Mouse (Mus musculus) spleen, adult 18-20 months (tissue): ENCODE data around the gene H13.
"Not testable (repeated sequence)": the region's sequence is repeated elsewhere in the genome, so short reads cannot be mapped to it uniquely, and the experiment has no call there.

Source experiments
- DNase-seq, 2 experiments: peaks; one replicate each; pipeline ENCODE4 v3.0.0; 2022; ENCODE audit warnings: mixed read lengths in 2 of 2

Gene H13

GRCm38 (mm10) chr2:152666191-152666590, 3.1 kb upstream of the H13 start:
- not testable (repeated sequence) for DNase-seq

DNA sequence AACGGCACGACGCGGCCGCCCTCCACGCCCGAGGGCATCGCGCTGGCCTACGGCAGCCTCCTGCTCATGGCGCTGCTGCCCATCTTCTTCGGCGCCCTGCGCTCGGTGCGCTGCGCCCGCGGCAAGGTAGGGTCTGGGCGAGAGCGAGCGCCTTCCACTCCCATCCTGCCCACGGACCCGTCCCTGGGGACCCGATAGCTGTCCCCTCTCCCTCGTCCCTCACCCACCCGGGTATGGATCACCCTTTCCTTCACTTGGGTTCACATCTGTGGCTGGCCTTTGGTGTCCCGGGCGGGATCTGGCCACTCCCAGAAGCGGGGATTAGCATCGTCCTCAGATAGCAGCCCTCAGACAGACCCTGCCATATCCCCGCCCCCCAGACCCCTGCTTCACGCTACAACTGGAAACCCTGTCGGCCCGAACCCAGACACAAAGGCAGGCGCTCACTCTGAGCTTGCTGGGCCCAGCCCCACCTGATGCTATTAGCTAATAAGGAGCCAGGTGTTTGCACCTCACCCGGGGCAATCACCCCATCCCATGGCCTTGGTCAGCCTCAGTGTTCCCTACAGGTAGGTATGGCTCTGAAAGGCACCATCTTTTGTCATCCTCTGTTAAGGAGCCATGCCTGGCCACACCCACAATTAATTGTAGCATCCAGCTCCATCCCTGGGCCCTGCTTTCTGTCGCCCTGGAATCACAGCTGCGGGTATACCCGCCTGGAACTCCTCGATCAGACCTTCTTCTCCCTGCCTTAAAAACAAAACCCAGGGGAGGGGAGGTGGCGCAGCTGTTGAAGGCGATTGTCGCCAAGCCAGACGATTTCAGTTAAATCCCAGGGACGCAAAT, 601 bp downstream of the H13 start:
- DNase-seq: no peak

DNA sequence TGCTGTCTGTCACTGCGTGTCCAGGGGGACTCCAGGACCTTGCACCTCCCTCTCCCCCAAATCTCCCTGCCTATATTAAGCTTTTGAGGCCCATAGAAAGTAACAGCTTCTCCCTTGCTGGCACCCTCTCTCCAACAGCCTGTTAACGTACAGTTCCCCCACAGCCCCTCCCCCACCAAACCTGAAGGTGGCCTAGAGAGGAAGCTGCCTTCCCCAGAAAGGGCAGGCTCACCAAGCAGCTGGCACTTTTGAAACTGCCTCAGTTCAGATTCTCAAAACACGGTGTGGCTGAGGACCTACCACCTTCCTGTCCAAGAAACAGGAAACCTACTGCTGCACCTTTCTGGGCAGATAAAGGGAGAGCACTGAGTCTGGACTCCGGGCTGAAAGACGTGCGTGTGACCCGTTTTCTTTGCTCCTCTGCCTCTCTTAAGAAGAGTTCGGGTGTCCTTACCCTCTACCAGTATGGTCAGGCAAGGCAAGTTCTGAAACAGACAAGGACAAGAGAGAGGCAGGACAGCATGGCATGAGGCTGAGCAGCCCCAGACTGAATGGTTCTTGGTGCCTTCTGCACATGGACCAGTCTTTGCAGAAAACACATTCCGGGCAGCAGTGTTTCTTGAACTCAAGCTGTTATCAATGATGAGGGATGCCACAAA, 1.9 kb downstream of the H13 start:
- DNase-seq: peak; percentile 60 to 69

GRCm38 (mm10) chr2:152671642-152671999, 2.4 kb downstream of the H13 start:
- DNase-seq: peak in 1 of 2 experiments; percentile 55

DNA sequence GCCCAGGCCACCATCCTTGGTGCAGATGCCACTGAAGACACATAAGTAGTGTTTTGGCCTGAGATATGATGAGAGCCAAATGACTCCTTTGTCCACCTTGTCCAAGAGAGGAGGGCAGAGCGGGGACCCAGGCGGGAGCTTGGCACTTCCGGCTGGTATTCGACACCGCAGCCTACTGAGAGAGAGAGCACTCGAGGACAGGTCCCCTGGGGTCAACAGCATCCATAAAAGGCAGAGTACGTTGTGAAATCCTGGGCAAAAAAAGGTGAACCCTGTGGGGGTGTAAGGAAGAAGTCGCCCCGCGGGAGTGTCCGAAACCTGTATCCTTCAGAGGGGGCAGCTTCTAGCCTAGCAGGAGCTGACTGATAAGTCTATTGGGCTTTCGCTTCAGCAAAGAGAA, 2.9 kb downstream of the H13 start:
- no peak for DNase-seq

DNA sequence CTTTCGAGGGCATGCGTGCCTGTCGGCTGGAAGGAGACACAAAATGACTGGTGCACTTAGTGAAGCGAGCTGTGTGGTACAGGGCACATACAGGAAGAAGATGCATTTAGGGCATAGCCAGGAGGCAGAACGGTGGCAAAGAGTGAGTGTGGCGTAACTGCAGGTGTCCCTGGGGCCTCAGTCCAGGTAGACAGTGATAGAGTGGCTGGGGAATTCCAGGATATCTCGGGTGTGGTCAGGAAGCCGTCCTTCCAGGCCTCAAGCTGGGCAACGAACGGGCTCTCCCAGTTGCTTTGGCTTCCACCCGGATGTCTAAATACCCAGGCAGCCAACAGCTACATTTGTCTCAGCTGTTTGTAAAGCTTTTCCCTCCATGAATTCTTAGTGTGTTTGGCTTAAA, 4.9 kb downstream of the H13 start:
- no peak for DNase-seq

DNA sequence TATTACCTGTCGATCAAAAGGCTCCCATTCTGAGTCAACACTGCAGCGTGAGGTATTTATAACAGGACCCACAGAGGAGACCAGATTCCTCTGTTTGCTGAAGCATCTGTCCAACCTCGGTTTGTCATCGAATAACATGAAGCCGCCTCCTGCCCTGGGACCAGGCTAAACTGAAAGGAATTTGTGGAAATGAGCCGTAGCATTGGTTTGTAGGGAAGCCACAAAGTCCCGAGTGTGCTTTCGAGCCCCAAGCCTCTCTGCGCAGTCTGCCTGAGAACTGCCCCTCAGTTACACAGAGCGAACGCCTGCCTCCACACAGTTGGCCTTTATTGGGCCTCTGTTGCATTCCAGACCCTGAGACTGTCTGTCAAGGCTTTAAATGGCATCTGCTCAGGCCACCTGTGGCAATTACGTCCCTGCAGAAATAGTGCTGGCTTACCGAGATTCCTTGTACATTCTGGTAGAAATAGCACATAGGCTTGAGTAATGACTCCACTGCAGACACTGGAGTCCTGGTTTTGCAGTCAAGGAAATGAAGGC, 6.1 kb downstream of the H13 start:
- no peak for DNase-seq

GRCm38 (mm10) chr2:152678302-152678701, 9.0 kb downstream of the H13 start:
- DNase-seq: no peak

DNA sequence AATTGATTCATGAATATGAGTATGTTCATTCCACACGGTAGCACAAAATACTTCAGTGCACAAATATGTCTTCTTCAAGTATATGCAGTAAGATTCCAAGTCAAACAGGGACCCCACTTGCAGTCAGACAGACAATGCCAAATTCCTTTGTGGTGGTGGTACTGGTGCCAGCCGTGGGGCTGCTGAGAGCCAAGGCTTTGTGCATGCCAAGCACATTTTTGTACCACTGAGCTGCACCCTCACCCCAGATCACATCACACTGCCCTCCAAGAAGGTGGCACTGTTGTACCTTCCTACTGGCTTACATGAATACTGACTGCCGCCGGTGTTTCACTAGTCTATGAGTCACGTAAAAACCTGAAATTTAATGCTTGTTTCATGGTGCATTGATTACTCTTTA, 9.7 kb downstream of the H13 start:
- DNase-seq: no peak

DNA sequence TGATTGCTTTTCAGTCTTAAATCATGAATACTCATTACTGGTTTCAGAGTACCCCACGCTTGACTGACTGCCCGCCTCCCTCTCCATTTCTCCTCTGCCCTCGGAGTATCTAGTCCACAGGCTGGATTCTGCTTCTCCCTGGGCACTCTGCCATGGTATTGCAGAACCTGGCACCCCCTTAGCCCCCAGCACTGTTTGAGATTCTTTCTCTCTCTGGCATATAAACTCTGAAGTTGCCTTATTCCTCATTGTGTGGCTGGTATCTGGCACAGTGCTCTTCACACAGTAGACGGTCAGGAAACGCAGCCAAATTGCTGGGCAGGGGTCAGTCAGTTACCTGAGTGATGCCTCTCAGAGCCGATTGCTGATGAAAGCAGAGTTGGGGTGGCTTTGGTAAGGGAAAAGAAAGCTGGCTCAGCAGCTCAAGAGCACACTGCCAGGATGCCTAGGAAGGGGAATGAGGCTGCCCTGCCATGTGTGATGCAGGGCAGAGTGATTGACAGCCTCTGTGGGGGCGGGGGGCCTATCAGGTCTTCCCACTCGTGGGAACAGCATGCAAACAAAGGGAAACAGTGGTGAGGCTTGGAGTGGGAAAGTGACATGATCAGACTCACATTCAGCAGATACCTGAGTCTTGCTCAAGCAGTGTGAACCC, 10.6 kb downstream of the H13 start:
- no peak for DNase-seq

DNA sequence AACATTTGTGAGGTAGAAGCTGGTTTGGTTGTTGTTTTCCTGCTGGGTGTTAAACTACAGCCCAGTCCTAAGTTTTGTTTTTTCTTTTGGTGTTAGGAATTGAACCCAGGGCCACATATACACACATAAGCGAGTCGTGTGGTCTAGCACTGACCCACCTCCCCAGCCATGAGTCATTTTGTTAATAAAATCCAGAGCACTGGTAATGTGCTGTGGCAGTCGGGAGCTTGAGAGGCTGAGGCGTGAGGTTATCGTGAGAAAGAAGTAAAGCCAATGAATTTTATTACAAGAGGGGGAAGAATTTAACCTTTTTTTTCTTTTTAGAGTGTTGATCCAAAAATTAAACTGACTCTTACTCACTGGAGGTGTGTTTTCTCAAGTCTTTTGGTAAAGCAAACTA, 13.8 kb downstream of the H13 start:
- DNase-seq: no peak

DNA sequence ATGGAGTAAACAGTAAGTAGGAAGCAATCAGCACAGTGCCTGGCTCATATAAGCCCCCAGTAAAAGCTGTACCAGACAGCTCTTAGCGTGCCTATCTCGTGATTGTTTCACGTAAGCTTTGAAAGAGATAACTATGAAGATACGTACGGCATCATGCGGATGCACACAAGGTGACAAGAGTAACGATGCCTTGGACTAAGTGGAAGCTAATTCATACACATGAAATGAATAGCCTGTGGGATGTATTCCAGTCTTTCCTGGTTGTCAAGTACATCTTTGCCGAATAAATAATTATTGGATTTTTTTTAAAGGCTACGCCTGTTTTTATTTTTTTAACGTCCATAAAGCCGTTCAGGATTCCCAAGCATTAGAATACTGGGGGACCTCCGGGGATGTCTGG, 17.1 kb downstream of the H13 start:
- DNase-seq: no peak

DNA sequence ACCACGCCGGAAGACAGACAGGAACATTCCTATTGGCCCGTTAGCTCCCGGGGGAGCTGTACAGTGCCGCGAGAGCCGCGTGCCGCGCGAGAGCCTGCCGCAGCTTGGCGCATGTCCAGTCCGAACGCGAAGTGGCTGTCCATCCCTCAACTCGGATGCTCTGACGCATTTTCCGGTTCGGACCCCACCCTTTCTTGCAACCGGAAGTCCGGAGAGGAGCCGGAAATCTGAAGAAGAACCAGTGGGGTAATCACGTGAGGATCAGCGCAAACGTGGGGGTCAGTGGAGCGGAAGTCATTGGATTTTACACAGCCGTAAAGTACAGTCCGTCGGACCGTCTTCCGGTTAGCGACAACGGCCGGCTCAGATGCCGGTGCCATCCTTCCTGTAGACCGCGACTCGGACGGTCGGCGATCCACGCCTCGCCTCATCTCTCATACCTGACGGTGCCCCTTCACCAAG, 17.6 kb downstream of the H13 start, which contains the start of gene Mcts2:
Gene Mcts2, plus strand, starts transcription at position 230 of the 462 bp plus-strand sequence.
- peak in 1 of 2 experiments; percentile 32 for DNase-seq

- DNase-seq: no peak
These were observed 22.4 kb downstream of the H13 start for GRCm38 (mm10) chr2:152691564-152692217.

GRCm38 (mm10) chr2:152693233-152693632, 24.0 kb downstream of the H13 start:
- DNase-seq: peak in 1 of 2 experiments; percentile 58

GRCm38 (mm10) chr2:152693735-152694134, 24.5 kb downstream of the H13 start:
- DNase-seq: no peak

GRCm38 (mm10) chr2:152694708-152695107, 25.4 kb downstream of the H13 start:
- DNase-seq: no peak

GRCm38 (mm10) chr2:152696016-152696415, 26.8 kb downstream of the H13 start:
- DNase-seq: no peak

GRCm38 (mm10) chr2:152696476-152697164, 27.4 kb downstream of the H13 start:
- DNase-seq: peak; percentile 66 to 86

GRCm38 (mm10) chr2:152700138-152700537, 30.9 kb downstream of the H13 start:
- no peak for DNase-seq

GRCm38 (mm10) chr2:152700725-152701124, 31.5 kb downstream of the H13 start:
- DNase-seq: no peak

DNA sequence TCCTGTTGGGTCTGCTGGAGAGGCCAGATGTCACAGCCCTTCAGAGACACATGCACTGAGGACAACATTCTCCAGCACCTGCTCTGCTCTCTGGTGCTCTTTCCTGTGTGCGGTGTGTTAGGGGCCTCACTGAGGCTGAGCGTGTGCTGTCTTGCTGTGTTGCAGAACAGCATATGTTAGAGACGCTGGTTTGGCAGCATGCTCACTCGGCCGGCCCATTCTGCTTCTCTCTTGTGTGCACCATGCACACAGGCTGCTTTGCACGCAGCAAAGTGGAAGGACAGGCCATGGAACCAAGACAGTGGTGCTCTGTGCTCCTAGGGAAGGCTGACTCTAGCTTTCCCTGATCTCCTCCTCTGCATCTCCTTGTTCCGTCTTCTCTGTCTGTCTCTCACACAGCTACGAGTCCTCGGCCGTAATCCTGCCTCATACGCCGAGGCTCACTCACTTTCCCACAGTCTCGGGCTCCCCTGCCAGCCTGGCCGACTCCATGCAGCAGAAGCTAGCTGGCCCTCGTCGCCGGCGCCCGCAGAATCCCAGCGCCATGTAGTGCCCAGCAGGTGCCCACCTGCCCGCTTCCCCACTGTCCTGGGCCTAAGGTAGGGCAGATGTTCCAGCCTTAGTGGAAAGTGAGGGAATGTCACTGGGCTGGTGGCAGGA, 34.5 kb downstream of the H13 start:
- no peak for DNase-seq
